Mouse (Mus musculus) large intestine, adult 2 months (tissue): Measurements from ENCODE around the gene Gm973. TPM values are rescaled to one million over a fixed set of nuclear protein-coding genes. Genes with fewer than 3 reads are reported as not detected.

Source experiments
- DNase-seq: peaks from one replicate; pipeline ENCODE4 v3.0.0-alpha.2; 2012; ENCODE audit warnings: low read depth, low spot score
- WGBS: fragments of 180-500 bp; shearing (Covaris S2); methylation state at CpG from one replicate; pipeline ENCODE4 v1.1.7; 2018; 5-methylcytosine and 5-hydroxymethylcytosine counted together
- polyA plus RNA-seq: library from polyadenylated mRNA; depleted of rRNA; stranded (reverse); fragments of >200 nt; gene quantifications from 2 replicates; pipeline ENCODE4 v1.2.3, GENCODE M21; 2012

Gene Gm973
- polyA plus RNA-seq, 1 experiment = 0.11 TPM

DNA sequence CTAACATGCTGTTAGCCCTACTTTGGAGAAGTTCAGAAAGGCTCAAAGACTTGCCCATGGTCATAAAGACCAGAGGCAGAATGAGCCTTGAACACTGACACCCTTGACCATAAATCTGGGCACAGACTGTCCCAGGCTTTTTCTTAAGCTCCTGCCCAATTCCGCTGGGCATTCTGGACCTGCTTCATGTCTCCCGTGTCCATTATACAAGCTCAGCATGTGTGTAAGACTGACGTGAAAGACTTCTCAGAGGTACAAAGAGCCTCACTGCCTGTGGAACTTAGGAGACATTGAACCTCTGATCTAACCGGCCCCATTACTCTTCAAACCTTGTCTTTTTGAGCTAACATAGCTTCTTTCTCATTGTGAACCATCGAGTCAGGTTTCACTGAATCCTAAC is 22.3 kb downstream of the Gm973 start:
- 94% methylated on average over 5 of the region's 5 CpGs for WGBS
- no peak for DNase-seq

GRCm38 (mm10) chr1:59540537-59541148 is 24.6 kb downstream of the Gm973 start:
- WGBS = 69% methylated on average over 19 of the region's 19 CpGs
- DNase-seq = no peak

GRCm38 (mm10) chr1:59541271-59542020 is 25.4 kb downstream of the Gm973 start:
- WGBS = 90% methylated on average over 16 of the region's 16 CpGs
- no peak for DNase-seq

- 62% methylated on average over 6 of the region's 6 CpGs for WGBS
- no peak for DNase-seq
These were observed 26.2 kb downstream of the Gm973 start for GRCm38 (mm10) chr1:59542231-59542630.

DNA sequence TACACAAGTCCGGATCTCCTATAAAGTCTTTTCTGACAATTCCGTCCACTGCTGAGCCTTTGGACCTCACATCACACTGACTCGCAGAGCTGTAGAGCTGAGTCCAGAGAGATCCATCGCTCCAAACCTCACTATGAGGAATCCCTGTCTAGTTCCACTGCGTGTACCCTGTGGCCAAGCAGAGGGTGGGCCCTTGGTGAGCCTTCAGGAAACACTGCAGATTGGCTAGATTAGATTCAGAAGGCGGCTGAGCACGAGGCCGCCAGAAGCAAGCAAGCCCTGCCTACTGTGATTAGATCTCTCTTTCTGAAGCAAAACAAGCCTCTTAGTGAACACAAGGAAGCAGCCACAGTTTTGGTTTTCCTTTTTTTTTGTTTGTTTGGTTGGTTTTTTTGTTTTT is 27.8 kb downstream of the Gm973 start:
- 81% methylated on average over 8 of the region's 8 CpGs for WGBS
- no peak for DNase-seq

DNA sequence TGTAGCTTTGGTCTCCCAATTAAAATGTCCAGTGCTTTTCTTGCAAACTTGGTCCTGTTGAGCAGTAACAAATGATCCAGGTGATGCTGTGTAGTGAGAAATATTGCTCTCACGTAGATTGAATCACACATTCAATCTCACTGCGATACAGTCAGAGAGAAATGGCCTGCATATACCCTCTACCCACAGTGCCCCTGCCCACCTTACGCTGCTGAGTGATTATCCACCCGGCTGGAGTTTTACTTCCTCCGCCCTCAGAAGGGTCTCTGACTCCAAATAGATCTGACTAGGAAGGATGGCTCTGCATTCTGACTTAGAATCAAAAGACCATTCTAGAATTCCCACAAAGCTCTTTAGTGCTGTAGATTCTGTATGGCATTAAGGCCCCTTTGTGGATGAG is 32.4 kb downstream of the Gm973 start:
- whole genome bisulfite sequencing = 98% methylated on average over 5 of the region's 5 CpGs
- no peak for DNase-seq

GRCm38 (mm10) chr1:59549036-59549675 is 33.1 kb downstream of the Gm973 start:
- 89% methylated on average over 7 of the region's 7 CpGs for WGBS
- DNase-seq = no peak

DNA sequence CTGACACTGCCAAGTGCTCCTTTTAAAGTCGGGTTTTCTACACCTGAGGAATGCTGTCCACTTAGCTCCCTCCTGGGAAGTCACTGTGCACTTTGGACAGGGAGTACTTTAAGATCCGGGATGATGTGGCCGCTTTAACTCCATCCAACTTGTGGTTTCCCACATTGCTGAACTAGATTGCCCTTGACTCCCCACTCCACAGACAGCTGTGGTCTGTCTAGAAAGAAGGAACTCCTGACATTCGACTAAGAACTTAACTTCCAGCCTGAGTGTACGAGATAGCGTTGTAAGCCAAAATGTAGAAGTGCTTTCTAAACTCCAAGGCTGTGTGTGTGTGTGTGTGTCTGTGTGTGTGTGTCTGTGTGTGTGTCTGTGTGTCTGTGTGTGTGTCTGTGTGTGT is 34.2 kb downstream of the Gm973 start:
- 39% methylated on average over 6 of the region's 6 CpGs for WGBS
- no peak for DNase-seq

DNA sequence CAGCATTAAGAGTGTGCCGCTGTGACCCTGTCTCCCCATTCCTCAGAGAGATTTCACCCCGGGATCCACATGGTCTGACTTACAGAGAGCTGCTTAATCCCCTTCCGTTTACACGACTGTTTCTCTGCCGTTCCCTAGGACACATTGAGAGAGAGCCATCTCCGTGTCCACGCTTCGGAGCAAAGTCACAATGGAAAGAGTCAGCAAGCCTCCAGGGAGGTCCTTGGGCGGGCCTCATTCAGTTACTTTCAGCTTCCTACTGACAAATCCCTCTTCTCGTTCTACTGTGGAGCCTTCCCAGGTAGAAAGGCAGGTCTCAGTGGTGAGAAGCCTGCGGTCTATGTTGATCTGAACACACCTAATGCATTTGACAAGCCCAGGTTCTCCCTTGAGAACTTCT is 34.9 kb downstream of the Gm973 start:
- no peak for DNase-seq
- WGBS = 77% methylated on average over 11 of the region's 11 CpGs

DNA sequence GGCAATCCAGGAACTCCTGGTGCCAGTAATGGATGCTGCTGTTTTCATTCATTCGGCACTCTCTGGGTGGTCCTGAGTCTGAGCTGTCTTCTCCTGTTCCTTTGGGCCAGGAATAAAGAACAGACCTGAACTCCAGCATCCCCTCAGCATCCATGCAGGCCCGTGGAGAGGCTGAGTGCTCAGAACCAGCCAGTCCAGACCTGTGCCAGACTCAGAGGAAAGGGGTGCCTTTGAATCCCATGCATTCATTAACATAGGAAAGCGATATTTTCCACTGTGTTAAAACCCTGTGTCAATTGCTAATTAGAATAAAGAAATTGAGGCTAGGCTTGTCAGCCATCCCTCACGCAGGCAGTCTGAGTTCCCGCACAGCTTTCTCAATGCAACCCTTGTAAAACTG is 37.6 kb downstream of the Gm973 start:
- DNase-seq = no peak
- WGBS = 60% methylated on average over 5 of the region's 5 CpGs

DNA sequence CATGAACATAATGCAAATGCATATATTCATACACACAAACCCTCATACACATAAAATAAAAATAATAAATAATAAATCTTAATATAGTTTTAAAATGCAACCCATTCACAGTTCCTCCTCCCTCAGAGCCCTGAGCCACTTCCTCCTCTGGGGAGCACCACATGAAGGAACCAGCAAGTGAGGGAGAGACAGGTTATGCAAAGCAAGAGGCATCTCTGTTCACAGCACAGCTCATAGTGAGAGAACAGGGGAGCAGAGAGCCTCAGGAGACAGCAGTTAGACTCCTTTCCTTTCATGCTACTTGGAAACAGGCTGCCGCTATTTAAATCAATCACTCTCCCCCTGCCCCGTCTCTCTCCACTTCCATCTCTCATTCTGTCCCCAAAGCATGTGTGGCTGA is 47.5 kb downstream of the Gm973 start:
- WGBS = 80% methylated on average over 2 of the region's 2 CpGs

GRCm38 (mm10) chr1:59565804-59566203 is 49.7 kb downstream of the Gm973 start:
- no peak for DNase-seq
- WGBS = 60% methylated on average over 5 of the region's 5 CpGs

More for the DNA sequence above, 47.5 kb downstream of the Gm973 start:
- DNase-seq = no peak

DNA sequence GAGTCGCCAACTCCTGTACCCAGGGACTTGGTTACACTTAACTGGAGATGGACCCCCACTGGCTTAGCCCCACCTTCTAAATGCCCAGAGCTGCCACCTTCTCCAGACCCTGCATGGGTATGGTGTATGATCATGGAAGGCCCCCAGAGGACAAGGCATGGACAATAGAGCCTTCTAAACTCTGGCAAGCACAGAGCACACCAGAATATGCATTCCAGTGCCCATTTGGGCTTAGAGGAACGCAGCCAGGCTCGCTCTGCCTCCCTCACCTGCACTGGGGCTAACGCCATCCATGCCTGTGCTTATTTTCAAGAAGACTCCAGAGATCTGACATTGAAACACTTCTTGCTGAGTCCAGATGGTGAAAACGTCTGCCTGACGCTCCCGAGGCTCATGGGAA is 50.2 kb downstream of the Gm973 start:
- DNase-seq = no peak

GRCm38 (mm10) chr1:59566926-59567325 is 50.9 kb downstream of the Gm973 start:
- WGBS = 41% methylated on average over 6 of the region's 6 CpGs
- no peak for DNase-seq

More for the DNA sequence above, 50.2 kb downstream of the Gm973 start:
- 69% methylated on average over 7 of the region's 7 CpGs for WGBS

GRCm38 (mm10) chr1:59567521-59567920 is 51.5 kb downstream of the Gm973 start:
- WGBS = 86% methylated on average over 4 of the region's 4 CpGs
- DNase-seq = no peak

DNA sequence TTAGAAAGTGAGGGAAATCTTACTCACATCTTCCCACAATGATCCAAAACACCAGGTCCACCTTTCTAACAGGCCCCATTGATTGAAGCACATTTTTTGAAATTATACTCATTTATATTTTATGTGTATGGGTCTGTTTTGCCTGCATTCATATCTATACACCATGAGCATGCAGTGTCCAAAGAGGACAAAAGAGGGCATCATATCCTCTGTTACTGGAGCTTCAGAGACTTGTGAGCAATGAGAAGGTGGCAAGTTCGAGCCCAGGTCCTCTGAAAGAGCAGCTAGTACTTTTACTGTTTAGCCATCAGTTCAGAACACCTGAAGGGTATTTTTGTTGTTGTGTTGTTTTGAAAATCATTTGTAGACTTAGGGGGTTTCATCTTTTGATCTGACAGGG is 52.2 kb downstream of the Gm973 start:
- 95% methylated on average over 1 of the region's 1 CpGs for WGBS
- no peak for DNase-seq

GRCm38 (mm10) chr1:59569301-59569700 is 53.2 kb downstream of the Gm973 start:
- WGBS = 78% methylated on average over 5 of the region's 5 CpGs
- no peak for DNase-seq

GRCm38 (mm10) chr1:59570767-59571166 is 54.7 kb downstream of the Gm973 start:
- 28% methylated on average over 4 of the region's 4 CpGs for WGBS
- no peak for DNase-seq

GRCm38 (mm10) chr1:59571502-59571901 is 55.4 kb downstream of the Gm973 start:
- WGBS = 85% methylated on average over 3 of the region's 3 CpGs
- no peak for DNase-seq

- DNase-seq = no peak
- 92% methylated on average over 3 of the region's 3 CpGs for WGBS
These were observed 57.8 kb downstream of the Gm973 start for GRCm38 (mm10) chr1:59573843-59574242.
